Mouse (Mus musculus): Measurements from ENCODE around the gene Trf. TPM values are rescaled to one million over a fixed set of nuclear protein-coding genes. Genes with fewer than 3 reads are reported as not detected.
A peak's percentile ranks its signal among the peaks of the same experiment; 100 is the strongest.

Gene Trf
- 33.0 and 34.3 TPM in 2 replicates for polyA plus RNA-seq (2015; fragmentation: Nextera tagmentation; extraction: Ambion mirVana)

- Histone ChIP-seq H3K36me3 (no peaks in the 10 kb centered on the region), H3K9ac (peak within 1 kb of the TSS; percentile 61), H3K4me1 (replicated peaks) (peaks cover 13% of the 10 kb centered on the region), H3K4me3 (no peak within 1 kb of the TSS), H3K4me2 (peak within 1 kb of the TSS; percentile 41), H3K9me3 (no peaks in the 10 kb centered on the region), H3K27ac (peak within 1 kb of the TSS; percentile 70), H3K27me3 (no peaks in the 10 kb centered on the region)
- 51% methylated on average over 28 of the region's 29 CpGs for WGBS
- ATAC-seq (ENCODE audit: low FRiP score) = peak; percentile 60; the same call in 1 of the 2 replicates
Observed at GRCm38 (mm10) chr9:103230151-103230951, at the start of gene Trf, which contains the start of gene Gm20425. Trf (minus strand) TSS chr9:103230444. Gm20425 (minus strand) TSS chr9:103230307.

- ATAC-seq (ENCODE audit: low FRiP score) = no peak
- Histone ChIP-seq H3K36me3 (no peaks in the 10 kb centered on the region), H3K27me3 (no peaks in the 10 kb centered on the region), H3K9ac (no peak overlapping the region), H3K9me3 (no peaks in the 10 kb centered on the region), H3K4me3 (no peak overlapping the region), H3K4me2 (no peak overlapping the region), H3K4me1 (replicated peaks) (no peaks in the 10 kb centered on the region), H3K27ac (no peak overlapping the region)
- whole genome bisulfite sequencing = 83% methylated on average over 6 of the region's 6 CpGs
Observed at GRCm38 (mm10) chr9:103276876-103277275, 46.6 kb upstream of the Trf start.

- Histone ChIP-seq H3K9me3 (no peaks in the 10 kb centered on the region), H3K27ac (no peak overlapping the region), H3K4me3 (no peak overlapping the region), H3K9ac (no peak overlapping the region), H3K27me3 (no peaks in the 10 kb centered on the region), H3K4me1 (replicated peaks) (peaks cover 6% of the 10 kb centered on the region; the same call in 1 of the 2 replicates), H3K4me2 (no peak overlapping the region), H3K36me3 (no peaks in the 10 kb centered on the region)
- WGBS = 64% methylated on average over 1 of the region's 1 CpGs
- no peak for ATAC-seq (ENCODE audit: low FRiP score)
Observed at GRCm38 (mm10) chr9:103275676-103276075, 45.4 kb upstream of the Trf start.

GRCm38 (mm10) chr9:103274819-103275218 is 44.6 kb upstream of the Trf start:
- no peak overlapping the region for H3K27ac ChIP-seq
- no peak overlapping the region for H3K9ac ChIP-seq
- no peak for ATAC-seq (ENCODE audit: low FRiP score)
- H3K27me3 ChIP-seq = no peaks in the 10 kb centered on the region
- peaks cover 6% of the 10 kb centered on the region; the same call in 1 of the 2 replicates for H3K4me1 ChIP-seq (replicated peaks)
- WGBS = 90% methylated on average over 8 of the region's 8 CpGs
- no peak overlapping the region for H3K4me2 ChIP-seq
- H3K9me3 ChIP-seq = no peaks in the 10 kb centered on the region
- H3K4me3 ChIP-seq = no peak overlapping the region
- H3K36me3 ChIP-seq = no peaks in the 10 kb centered on the region

GRCm38 (mm10) chr9:103271104-103271503 is 40.9 kb upstream of the Trf start:
- H3K27ac ChIP-seq = no peak overlapping the region
- no peak overlapping the region for H3K4me3 ChIP-seq
- ATAC-seq (ENCODE audit: low FRiP score) = peak; percentile 61
- 24% methylated on average over 4 of the region's 4 CpGs for WGBS
- H3K9ac ChIP-seq = no peak overlapping the region
- no peaks in the 10 kb centered on the region for H3K9me3 ChIP-seq
- no peaks in the 10 kb centered on the region for H3K36me3 ChIP-seq
- H3K4me1 ChIP-seq (replicated peaks) = peaks cover 6% of the 10 kb centered on the region; the same call in 1 of the 2 replicates
- H3K4me2 ChIP-seq = no peak overlapping the region
- H3K27me3 ChIP-seq = no peaks in the 10 kb centered on the region

GRCm38 (mm10) chr9:103265778-103266177 is 35.5 kb upstream of the Trf start:
- ATAC-seq (ENCODE audit: low FRiP score) = no peak
- Histone ChIP-seq H3K27ac (no peak overlapping the region), H3K36me3 (no peaks in the 10 kb centered on the region), H3K9ac (no peak overlapping the region), H3K9me3 (no peaks in the 10 kb centered on the region), H3K27me3 (no peaks in the 10 kb centered on the region), H3K4me3 (no peak overlapping the region), H3K4me2 (no peak overlapping the region), H3K4me1 (replicated peaks) (no peaks in the 10 kb centered on the region)
- WGBS = 93% methylated on average over 4 of the region's 4 CpGs

DNA sequence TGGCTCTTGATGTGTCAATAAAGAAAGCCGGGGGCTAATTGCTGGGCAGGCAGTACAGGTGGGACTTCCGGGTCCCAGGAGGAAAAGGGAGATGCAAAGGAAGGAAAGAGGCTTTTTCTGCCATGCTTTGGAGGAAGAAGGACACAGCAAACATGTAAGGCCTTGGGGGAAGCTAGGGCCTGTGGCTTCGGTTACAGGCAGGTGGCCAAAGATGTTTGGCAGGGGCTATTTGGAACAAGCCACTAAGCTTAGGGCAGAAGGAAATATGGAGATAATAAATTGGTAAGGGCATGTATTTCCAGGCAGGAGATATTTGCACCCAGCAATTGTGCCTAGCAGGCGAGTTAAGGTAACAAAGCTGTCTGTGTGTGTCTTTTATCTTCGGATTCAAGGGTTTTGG is 22.7 kb upstream of the Trf start:
- Histone ChIP-seq H3K27ac (no peak overlapping the region), H3K36me3 (no peaks in the 10 kb centered on the region), H3K9ac (no peak overlapping the region), H3K4me1 (replicated peaks) (no peaks in the 10 kb centered on the region), H3K4me2 (no peak overlapping the region), H3K4me3 (no peak overlapping the region), H3K27me3 (no peaks in the 10 kb centered on the region), H3K9me3 (no peaks in the 10 kb centered on the region)
- 87% methylated on average over 5 of the region's 5 CpGs for WGBS
- ATAC-seq (ENCODE audit: low FRiP score) = no peak

DNA sequence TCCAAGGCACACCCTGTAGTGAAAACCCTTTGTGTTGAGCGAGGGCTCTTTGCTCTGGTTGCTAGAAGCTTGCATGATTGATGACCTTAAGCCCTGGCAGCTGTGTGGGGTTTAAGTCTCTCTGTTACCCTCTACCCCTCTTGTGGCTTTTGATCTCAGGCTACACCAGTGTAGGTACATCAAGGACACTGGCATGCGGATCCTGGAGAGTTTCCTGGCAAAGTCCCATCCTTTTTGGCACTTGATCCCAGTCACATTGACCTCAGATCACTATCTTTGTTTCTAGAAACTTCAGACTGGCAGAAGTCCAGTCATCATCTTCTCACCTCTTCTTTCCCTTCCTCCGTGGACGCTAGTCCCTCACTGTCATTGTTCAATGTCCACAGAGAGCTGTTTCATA is 18.4 kb upstream of the Trf start:
- no peaks in the 10 kb centered on the region for H3K9me3 ChIP-seq
- H3K27ac ChIP-seq = no peak overlapping the region
- H3K36me3 ChIP-seq = no peaks in the 10 kb centered on the region
- no peaks in the 10 kb centered on the region for H3K27me3 ChIP-seq
- no peak overlapping the region for H3K9ac ChIP-seq
- H3K4me2 ChIP-seq = no peak overlapping the region
- no peak overlapping the region for H3K4me3 ChIP-seq
- no peaks in the 10 kb centered on the region for H3K4me1 ChIP-seq (replicated peaks)
- ATAC-seq (ENCODE audit: low FRiP score) = no peak
- 53% methylated on average over 4 of the region's 4 CpGs for WGBS

DNA sequence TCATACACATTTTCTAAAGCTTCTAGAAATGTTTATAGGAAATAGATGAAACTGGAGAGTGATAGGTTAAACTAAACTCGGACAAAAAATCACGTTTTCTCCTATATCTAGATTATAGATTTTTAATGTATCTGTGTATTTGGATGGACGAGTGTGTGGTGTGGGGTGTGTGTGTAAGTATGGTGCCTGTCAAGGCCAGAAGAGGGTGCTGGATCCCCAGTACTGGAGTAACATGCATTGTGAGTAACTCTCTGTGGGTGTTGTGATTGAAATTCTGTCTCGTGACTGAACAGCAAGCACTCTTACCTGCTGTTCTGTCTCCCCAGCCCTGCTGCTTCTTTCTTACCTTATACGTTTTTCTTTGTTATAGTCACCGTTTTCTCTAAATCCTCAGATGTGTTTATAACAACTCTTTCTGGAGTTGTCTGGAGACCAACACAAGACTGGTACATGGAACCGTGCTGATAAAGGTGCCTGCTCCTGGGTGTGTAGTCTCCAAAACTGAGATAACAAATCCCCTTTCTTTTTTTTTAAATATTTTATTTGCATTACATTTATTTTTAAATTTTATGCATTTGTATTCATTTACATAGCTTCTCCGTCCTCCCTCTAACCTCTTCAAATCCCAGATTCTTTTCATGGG is 16.4 kb upstream of the Trf start:
- no peak overlapping the region for H3K9ac ChIP-seq
- no peak overlapping the region for H3K4me2 ChIP-seq
- no peaks in the 10 kb centered on the region for H3K27me3 ChIP-seq
- no peak for ATAC-seq (ENCODE audit: low FRiP score)
- H3K4me3 ChIP-seq = no peak overlapping the region
- H3K4me1 ChIP-seq (replicated peaks) = no peaks in the 10 kb centered on the region
- H3K27ac ChIP-seq = no peak overlapping the region
- no peaks in the 10 kb centered on the region for H3K9me3 ChIP-seq
- WGBS = 88% methylated on average over 8 of the region's 8 CpGs
- H3K36me3 ChIP-seq = no peaks in the 10 kb centered on the region

- ATAC-seq (ENCODE audit: low FRiP score) = no peak
- Histone ChIP-seq H3K36me3 (no peaks in the 10 kb centered on the region), H3K9ac (no peak overlapping the region), H3K4me1 (replicated peaks) (peaks cover 6% of the 10 kb centered on the region; the same call in 1 of the 2 replicates), H3K27me3 (no peaks in the 10 kb centered on the region), H3K9me3 (no peaks in the 10 kb centered on the region), H3K4me3 (no peak overlapping the region), H3K27ac (no peak overlapping the region), H3K4me2 (no peak overlapping the region)
- WGBS = 92% methylated on average over 4 of the region's 4 CpGs
Observed at GRCm38 (mm10) chr9:103243640-103244039, 13.4 kb upstream of the Trf start.

- no peaks in the 10 kb centered on the region for H3K9me3 ChIP-seq
- H3K4me3 ChIP-seq = no peak overlapping the region
- no peak overlapping the region for H3K27ac ChIP-seq
- H3K4me2 ChIP-seq = no peak overlapping the region
- no peak for ATAC-seq (ENCODE audit: low FRiP score)
- H3K27me3 ChIP-seq = no peaks in the 10 kb centered on the region
- H3K36me3 ChIP-seq = no peaks in the 10 kb centered on the region
- no peak overlapping the region for H3K9ac ChIP-seq
- peaks cover 6% of the 10 kb centered on the region; the same call in 1 of the 2 replicates for H3K4me1 ChIP-seq (replicated peaks)
- WGBS = 87% methylated on average over 2 of the region's 2 CpGs
Observed at GRCm38 (mm10) chr9:103241206-103241605, 11.0 kb upstream of the Trf start.

GRCm38 (mm10) chr9:103239471-103239870 is 9.2 kb upstream of the Trf start:
- Histone ChIP-seq H3K4me1 (replicated peaks) (peaks cover 10% of the 10 kb centered on the region; the same call in 1 of the 2 replicates), H3K36me3 (no peaks in the 10 kb centered on the region), H3K4me3 (no peak overlapping the region), H3K9ac (no peak overlapping the region), H3K4me2 (no peak overlapping the region), H3K9me3 (no peaks in the 10 kb centered on the region), H3K27ac (no peak overlapping the region), H3K27me3 (no peaks in the 10 kb centered on the region)
- 93% methylated on average over 6 of the region's 6 CpGs for WGBS
- no peak for ATAC-seq (ENCODE audit: low FRiP score)

All from hindbrain, embryonic 13.5 days (tissue).